Mouse (Mus musculus) c-Kit-positive CD71-positive TER-119-negative erythroid progenitor cells, embryonic 14.5 days (primary cell): Measurements from ENCODE around the gene Nt5c3.

ENCODE experiments used
- DNase-seq: peaks from one replicate; pipeline ENCODE4 v3.0.0-alpha.2; 2013; ENCODE audit warnings: low read depth

The Nt5c3 gene

DNA sequence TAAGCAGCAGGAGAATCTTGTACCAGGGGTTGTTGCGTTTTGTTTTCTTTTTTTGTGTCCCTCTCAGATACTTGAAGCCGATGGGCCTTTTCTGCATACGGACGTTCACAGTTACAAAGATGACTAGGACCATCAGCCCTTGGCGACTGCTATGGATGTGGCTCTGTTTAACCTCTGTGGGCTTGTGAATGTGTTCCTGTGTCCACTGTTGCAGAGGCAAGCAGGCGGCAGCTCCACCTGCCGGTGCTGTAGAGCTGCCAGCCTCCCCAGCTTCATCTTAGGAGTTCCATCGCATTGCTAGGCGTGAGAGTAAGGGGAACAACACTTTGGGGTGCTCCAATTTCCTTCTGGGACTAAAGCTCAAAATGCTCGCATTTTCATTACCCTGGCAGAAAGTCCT lies 88.2 kb downstream of the Nt5c3 start:
- no peak for DNase-seq

- DNase-seq, result no peak
Measured at GRCm38 (mm10) chr6:56834769-56835168, 89.0 kb downstream of the Nt5c3 start.

- DNase-seq, result no peak
Measured at GRCm38 (mm10) chr6:56832830-56833229, 90.9 kb downstream of the Nt5c3 start.

DNA sequence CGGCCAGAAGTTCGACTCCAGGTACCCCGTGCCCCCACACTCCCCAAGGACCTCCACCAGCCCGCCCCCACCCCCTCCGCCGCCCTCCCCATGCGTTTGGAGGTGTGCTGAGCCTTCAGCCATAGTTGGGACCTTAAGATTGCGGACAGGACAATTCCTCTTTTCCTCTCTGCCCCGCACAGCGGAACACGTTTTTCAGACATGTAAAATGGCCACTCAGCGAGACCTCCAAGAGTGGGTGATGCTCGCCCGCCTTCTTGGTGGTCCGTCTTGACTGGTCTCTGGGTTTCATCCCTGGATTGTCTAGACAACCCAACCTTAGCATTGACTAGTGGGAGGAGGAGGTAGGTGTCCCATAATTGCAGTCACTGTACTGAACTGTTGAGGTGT lies 91.3 kb downstream of the Nt5c3 start:
- DNase-seq, result no peak
